Mouse (Mus musculus): ENCODE data around the gene Cilp. TPM values are rescaled to one million over a fixed set of nuclear protein-coding genes. Genes with fewer than 3 reads are reported as not detected.

The Cilp gene
- polyA plus RNA-seq, 1 experiment from 2014 or later: 9.7 TPM

- H3K9me3 ChIP-seq (ENCODE audit: control insufficient read depth, low read length): no peaks in the 10 kb centered on the region
- ATAC-seq (ENCODE audit: low read depth) (no peak), DNase-seq (ENCODE audit: low spot score) (no peak)
- 85% methylated on average over 3 of the region's 3 CpGs for WGBS
- H3K9ac ChIP-seq (ENCODE audit: low read depth, low read length): no peak overlapping the region
- no peaks in the 10 kb centered on the region; the same call in 1 of the 2 replicates for H3K4me1 ChIP-seq (ENCODE audit: control insufficient read depth, insufficient read depth, low read length)
- no peaks in the 10 kb centered on the region for H3K27me3 ChIP-seq (replicated peaks; ENCODE audit: control insufficient read depth, insufficient read depth, low read length)
- H3K4me3 ChIP-seq (ENCODE audit: low read depth, low read length): no peak overlapping the region
- H3K36me3 ChIP-seq (ENCODE audit: control insufficient read depth, insufficient read depth, low read length): 0 out of 2 replicates have a peak, but pooled peaks cover 7% of the 10 kb centered on the region
- H3K27ac ChIP-seq (replicated peaks; ENCODE audit: low read depth, low read length): no peak overlapping the region
- no peak overlapping the region for H3K4me2 ChIP-seq (ENCODE audit: low read depth, low read length)
These were observed 24.4 kb upstream of the Cilp start for GRCm38 (mm10) chr9:65240587-65240986.

- no peak overlapping the region for H3K9ac ChIP-seq (ENCODE audit: low read depth, low read length)
- 50% methylated on average over 5 of the region's 5 CpGs for WGBS
- ATAC-seq (ENCODE audit: low read depth) (no peak), DNase-seq (ENCODE audit: low spot score) (no peak)
- H3K4me1 ChIP-seq (ENCODE audit: control insufficient read depth, insufficient read depth, low read length): no peaks in the 10 kb centered on the region; the same call in 1 of the 2 replicates
- H3K4me3 ChIP-seq (ENCODE audit: low read depth, low read length): no peak overlapping the region
- H3K36me3 ChIP-seq (ENCODE audit: control insufficient read depth, insufficient read depth, low read length): no peaks in the 10 kb centered on the region
- no peaks in the 10 kb centered on the region for H3K27me3 ChIP-seq (replicated peaks; ENCODE audit: control insufficient read depth, insufficient read depth, low read length)
- H3K4me2 ChIP-seq (ENCODE audit: low read depth, low read length): no peak overlapping the region
- no peaks in the 10 kb centered on the region for H3K9me3 ChIP-seq (ENCODE audit: control insufficient read depth, low read length)
- no peak overlapping the region for H3K27ac ChIP-seq (replicated peaks; ENCODE audit: low read depth, low read length)
These were observed 23.0 kb upstream of the Cilp start for GRCm38 (mm10) chr9:65241973-65242372.

GRCm38 (mm10) chr9:65243249-65243648 is 21.7 kb upstream of the Cilp start:
- Histone ChIP-seq H3K36me3 (ENCODE audit: control insufficient read depth, insufficient read depth, low read length) (no peaks in the 10 kb centered on the region), H3K27ac (replicated peaks; ENCODE audit: low read depth, low read length) (peak overlapping the region; percentile 49; the same call in 1 of the 2 replicates), H3K4me2 (ENCODE audit: low read depth, low read length) (no peak overlapping the region), H3K27me3 (replicated peaks; ENCODE audit: control insufficient read depth, insufficient read depth, low read length) (no peaks in the 10 kb centered on the region), H3K4me3 (ENCODE audit: low read depth, low read length) (no peak overlapping the region), H3K9me3 (ENCODE audit: control insufficient read depth, low read length) (no peaks in the 10 kb centered on the region), H3K4me1 (ENCODE audit: control insufficient read depth, insufficient read depth, low read length) (no peaks in the 10 kb centered on the region; the same call in 1 of the 2 replicates), H3K9ac (ENCODE audit: low read depth, low read length) (no peak overlapping the region)
- WGBS: 41% methylated on average over 4 of the region's 4 CpGs
- DNase-seq (ENCODE audit: low spot score): peak; percentile 65
- peak; percentile 6; the same call in 1 of the 2 replicates for ATAC-seq (ENCODE audit: low read depth)

- no peaks in the 10 kb centered on the region for H3K27me3 ChIP-seq (replicated peaks; ENCODE audit: control insufficient read depth, insufficient read depth, low read length)
- H3K27ac ChIP-seq (replicated peaks; ENCODE audit: low read depth, low read length): peak overlapping the region; percentile 24; the same call in 1 of the 2 replicates
- no peaks in the 10 kb centered on the region for H3K36me3 ChIP-seq (ENCODE audit: control insufficient read depth, insufficient read depth, low read length)
- DNase-seq (ENCODE audit: low spot score) (peak; percentile 40), ATAC-seq (ENCODE audit: low read depth) (peak; percentile 36; the same call in 1 of the 2 replicates)
- no peak overlapping the region for H3K4me2 ChIP-seq (ENCODE audit: low read depth, low read length)
- WGBS: 48% methylated on average over 8 of the region's 9 CpGs
- no peaks in the 10 kb centered on the region; the same call in 1 of the 2 replicates for H3K4me1 ChIP-seq (ENCODE audit: control insufficient read depth, insufficient read depth, low read length)
- no peaks in the 10 kb centered on the region for H3K9me3 ChIP-seq (ENCODE audit: control insufficient read depth, low read length)
- H3K4me3 ChIP-seq (ENCODE audit: low read depth, low read length): no peak overlapping the region
- H3K9ac ChIP-seq (ENCODE audit: low read depth, low read length): peak overlapping the region; percentile 14; the same call in 1 of the 2 replicates
These were observed 20.8 kb upstream of the Cilp start for GRCm38 (mm10) chr9:65244036-65244806.

- Histone ChIP-seq H3K4me1 (ENCODE audit: control insufficient read depth, insufficient read depth, low read length) (no peaks in the 10 kb centered on the region; the same call in 1 of the 2 replicates), H3K36me3 (ENCODE audit: control insufficient read depth, insufficient read depth, low read length) (no peaks in the 10 kb centered on the region), H3K9me3 (ENCODE audit: control insufficient read depth, low read length) (no peaks in the 10 kb centered on the region), H3K27me3 (replicated peaks; ENCODE audit: control insufficient read depth, insufficient read depth, low read length) (no peaks in the 10 kb centered on the region), H3K27ac (replicated peaks; ENCODE audit: low read depth, low read length) (no peak overlapping the region), H3K9ac (ENCODE audit: low read depth, low read length) (no peak overlapping the region), H3K4me2 (ENCODE audit: low read depth, low read length) (no peak overlapping the region), H3K4me3 (ENCODE audit: low read depth, low read length) (no peak overlapping the region)
- no peak for ATAC-seq (ENCODE audit: low read depth)
- DNase-seq (ENCODE audit: low spot score): no peak
- 72% methylated on average over 14 of the region's 16 CpGs for WGBS
These were observed 17.2 kb upstream of the Cilp start for GRCm38 (mm10) chr9:65247502-65248376.

- 87% methylated on average over 5 of the region's 5 CpGs for WGBS
- DNase-seq (ENCODE audit: low spot score) (no peak), ATAC-seq (ENCODE audit: low read depth) (no peak)
- no peaks in the 10 kb centered on the region for H3K27me3 ChIP-seq (replicated peaks; ENCODE audit: control insufficient read depth, insufficient read depth, low read length)
- no peaks in the 10 kb centered on the region; the same call in 1 of the 2 replicates for H3K4me1 ChIP-seq (ENCODE audit: control insufficient read depth, insufficient read depth, low read length)
- H3K4me2 ChIP-seq (ENCODE audit: low read depth, low read length): no peak overlapping the region
- H3K9me3 ChIP-seq (ENCODE audit: control insufficient read depth, low read length): no peaks in the 10 kb centered on the region
- no peak overlapping the region for H3K4me3 ChIP-seq (ENCODE audit: low read depth, low read length)
- no peak overlapping the region for H3K9ac ChIP-seq (ENCODE audit: low read depth, low read length)
- H3K27ac ChIP-seq (replicated peaks; ENCODE audit: low read depth, low read length): no peak overlapping the region
- no peaks in the 10 kb centered on the region for H3K36me3 ChIP-seq (ENCODE audit: control insufficient read depth, insufficient read depth, low read length)
These were observed 16.6 kb upstream of the Cilp start for GRCm38 (mm10) chr9:65248377-65248690.

- DNase-seq (ENCODE audit: low spot score) (no peak), ATAC-seq (ENCODE audit: low read depth) (no peak)
- Histone ChIP-seq H3K4me2 (ENCODE audit: low read depth, low read length) (no peak overlapping the region), H3K4me3 (ENCODE audit: low read depth, low read length) (no peak overlapping the region), H3K9ac (ENCODE audit: low read depth, low read length) (no peak overlapping the region), H3K9me3 (ENCODE audit: control insufficient read depth, low read length) (no peaks in the 10 kb centered on the region), H3K27me3 (replicated peaks; ENCODE audit: control insufficient read depth, insufficient read depth, low read length) (no peaks in the 10 kb centered on the region), H3K27ac (replicated peaks; ENCODE audit: low read depth, low read length) (no peak overlapping the region), H3K36me3 (ENCODE audit: control insufficient read depth, insufficient read depth, low read length) (no peaks in the 10 kb centered on the region), H3K4me1 (ENCODE audit: control insufficient read depth, insufficient read depth, low read length) (no peaks in the 10 kb centered on the region)
- 69% methylated on average over 3 of the region's 3 CpGs for WGBS
These were observed 13.0 kb upstream of the Cilp start for GRCm38 (mm10) chr9:65252026-65252425.

- DNase-seq (ENCODE audit: low spot score) (no peak), ATAC-seq (ENCODE audit: low read depth) (no peak)
- H3K4me2 ChIP-seq (ENCODE audit: low read depth, low read length): no peak overlapping the region
- H3K4me3 ChIP-seq (ENCODE audit: low read depth, low read length): no peak overlapping the region
- no peak overlapping the region for H3K9ac ChIP-seq (ENCODE audit: low read depth, low read length)
- no peaks in the 10 kb centered on the region for H3K27me3 ChIP-seq (replicated peaks; ENCODE audit: control insufficient read depth, insufficient read depth, low read length)
- WGBS: 63% methylated on average over 10 of the region's 11 CpGs
- H3K27ac ChIP-seq (replicated peaks; ENCODE audit: low read depth, low read length): no peak overlapping the region
- H3K9me3 ChIP-seq (ENCODE audit: control insufficient read depth, low read length): no peaks in the 10 kb centered on the region
- no peaks in the 10 kb centered on the region for H3K4me1 ChIP-seq (ENCODE audit: control insufficient read depth, insufficient read depth, low read length)
- H3K36me3 ChIP-seq (ENCODE audit: control insufficient read depth, insufficient read depth, low read length): no peaks in the 10 kb centered on the region
These were observed 8.9 kb upstream of the Cilp start for GRCm38 (mm10) chr9:65255906-65256600.
